Mouse (Mus musculus) brain, embryonic 14.5 days (tissue): ENCODE measurements around the gene Hdlbp.

Experiments
- CTCF ChIP-seq: fragments of 200-500 bp; IDR thresholded peaks from 2 replicates; pipeline ENCODE4 v1.5.1; 2012; ENCODE audit warnings: inconsistent platforms, mild to moderate bottlenecking, moderate library complexity, borderline replicate concordance; ENCODE audit not compliant: insufficient read depth, insufficient read length; ENCODE audit errors: extremely low read depth
- POLR2A ChIP-seq: fragments of 200-500 bp; IDR thresholded peaks from 2 replicates; pipeline ENCODE4 v1.6.1; 2012; ENCODE audit warnings: mild to moderate bottlenecking, inconsistent platforms, borderline replicate concordance; ENCODE audit not compliant: poor library complexity, insufficient read depth, insufficient read length, severe bottlenecking; ENCODE audit errors: extremely low read depth

GRCm38 (mm10) chr1:93439321-93439720 is 39.3 kb downstream of the Hdlbp start:
- no peak for TF ChIP-seq CTCF
- TF ChIP-seq POLR2A: no peak
